Mouse (Mus musculus) olfactory bulb, adult 2 months (tissue): ENCODE measurements around the gene Tcf19. TPM values are rescaled to one million over a fixed set of nuclear protein-coding genes. Genes with fewer than 3 reads are reported as not detected.

Experiments
- H3K27ac ChIP-seq: fragments of 200-500 bp; 2 replicates; pipeline ENCODE4 v1.5.1; 2012; ENCODE audit warnings: low read depth, low read length; ENCODE audit not compliant: insufficient read depth
- H3K4me1 ChIP-seq: fragments of 200-500 bp; 2 replicates; pipeline ENCODE4 v1.6.1; 2012; ENCODE audit warnings: low read length; ENCODE audit not compliant: control insufficient read depth, insufficient read depth
- H3K4me3 ChIP-seq: fragments of 200-500 bp; 2 replicates; pipeline ENCODE4 v1.5.1; 2012; ENCODE audit warnings: mild to moderate bottlenecking, low read depth, low read length, moderate library complexity; ENCODE audit not compliant: insufficient read depth
- CTCF ChIP-seq: fragments of 200-500 bp; IDR thresholded peaks from 2 replicates; pipeline ENCODE4 v1.5.1; 2012; ENCODE audit warnings: low read depth, mild to moderate bottlenecking, low read length, moderate library complexity; ENCODE audit not compliant: insufficient read depth
- POLR2A ChIP-seq: fragments of 200-500 bp; IDR thresholded peaks from 2 replicates; pipeline ENCODE4 v1.6.1; 2012; ENCODE audit warnings: mild to moderate bottlenecking, low read depth, low read length, moderate library complexity; ENCODE audit not compliant: insufficient read depth
- WGBS: fragments of 180-500 bp; shearing (Covaris S2); methylation state at CpG from one replicate; pipeline ENCODE4 v1.1.7; 2018; 5-methylcytosine and 5-hydroxymethylcytosine counted together
- polyA plus RNA-seq: library from polyadenylated mRNA; stranded (reverse); fragments of >200 nt; gene quantifications from 2 replicates; pipeline ENCODE4 v1.2.4, GENCODE M21; 2012; ENCODE audit warnings: low replicate concordance; ENCODE audit not compliant: missing spikeins, insufficient read depth, insufficient read length

Tcf19 gene
- polyA plus RNA-seq, 1 experiment = not detected

DNA sequence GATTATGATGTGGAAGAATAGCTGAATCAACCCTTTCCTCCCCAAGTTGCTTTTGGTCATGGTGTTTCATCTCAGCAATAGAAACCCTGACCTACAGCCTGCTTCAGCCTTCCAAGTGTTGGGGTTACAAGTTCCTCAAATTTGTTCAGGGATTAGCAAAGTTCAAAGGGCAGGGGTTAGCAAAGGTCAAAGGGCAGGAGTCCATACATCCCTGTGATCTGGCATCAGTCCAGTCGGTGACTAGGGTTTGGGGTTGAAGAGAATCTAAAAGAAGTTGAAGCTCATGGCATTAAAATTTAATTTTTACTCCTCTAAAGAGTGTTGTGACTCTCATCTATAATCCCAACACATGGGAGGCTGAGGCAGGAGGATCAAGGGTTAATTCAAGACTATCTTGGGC lies 21.9 kb upstream of the Tcf19 start:
- Histone ChIP-seq H3K4me1 (peaks cover 12% of the 10 kb centered on the region), H3K4me3 (no peak overlapping the region), H3K27ac (no peak overlapping the region)
- whole genome bisulfite sequencing = 86% methylated on average over 1 of the region's 1 CpGs
- TF ChIP-seq POLR2A = no peak
- TF ChIP-seq CTCF = no peak

DNA sequence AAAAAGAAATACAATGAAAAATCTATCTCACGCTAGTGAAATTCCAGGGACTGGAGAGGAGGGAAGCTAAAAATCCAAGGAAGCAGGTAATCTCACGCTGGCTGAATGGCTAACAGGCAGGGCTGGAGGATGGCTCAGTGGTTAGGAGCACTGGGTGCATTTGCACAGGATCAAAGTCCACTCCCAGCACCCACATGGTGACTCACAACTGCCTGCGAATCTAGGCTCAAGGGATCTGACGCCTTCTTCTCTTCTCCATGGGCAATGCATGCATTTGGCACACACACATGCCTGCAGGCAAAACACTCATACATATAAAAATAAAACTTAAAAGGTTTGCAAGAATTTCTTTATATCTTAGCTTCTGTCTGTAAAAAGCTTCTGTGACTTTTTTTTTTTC lies 20.8 kb upstream of the Tcf19 start:
- Histone ChIP-seq H3K4me1 (0 out of 2 replicates have a peak, but pooled peaks cover 2% of the 10 kb centered on the region), H3K27ac (no peak overlapping the region), H3K4me3 (no peak overlapping the region)
- WGBS = 80% methylated on average over 4 of the region's 4 CpGs
- TF ChIP-seq CTCF (no peak), POLR2A (no peak)

DNA sequence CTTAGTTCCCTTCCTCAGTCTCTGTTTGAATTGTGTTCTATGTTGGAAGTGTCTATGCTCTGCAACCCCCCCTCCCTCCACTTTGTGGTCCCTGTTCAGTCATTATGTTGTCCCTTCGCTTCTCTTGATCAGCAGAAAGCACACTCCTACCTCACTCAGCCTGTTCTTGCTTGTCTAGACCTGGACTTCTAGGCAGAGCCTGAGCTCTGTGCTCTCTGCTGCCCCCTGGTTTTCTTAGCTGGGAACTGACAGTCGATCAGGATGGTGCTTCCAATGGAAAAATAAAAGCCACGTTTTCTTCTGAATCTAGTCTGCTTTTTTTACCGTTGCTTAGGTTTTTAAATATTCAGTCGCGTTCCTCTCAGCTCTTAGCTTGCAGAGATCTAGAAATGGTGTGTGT lies 17.7 kb upstream of the Tcf19 start:
- Histone ChIP-seq H3K27ac (no peak overlapping the region), H3K4me3 (no peak overlapping the region), H3K4me1 (0 out of 2 replicates have a peak, but pooled peaks cover 2% of the 10 kb centered on the region)
- TF ChIP-seq POLR2A (no peak), CTCF (no peak)
- 5% methylated on average over 6 of the region's 6 CpGs for WGBS

DNA sequence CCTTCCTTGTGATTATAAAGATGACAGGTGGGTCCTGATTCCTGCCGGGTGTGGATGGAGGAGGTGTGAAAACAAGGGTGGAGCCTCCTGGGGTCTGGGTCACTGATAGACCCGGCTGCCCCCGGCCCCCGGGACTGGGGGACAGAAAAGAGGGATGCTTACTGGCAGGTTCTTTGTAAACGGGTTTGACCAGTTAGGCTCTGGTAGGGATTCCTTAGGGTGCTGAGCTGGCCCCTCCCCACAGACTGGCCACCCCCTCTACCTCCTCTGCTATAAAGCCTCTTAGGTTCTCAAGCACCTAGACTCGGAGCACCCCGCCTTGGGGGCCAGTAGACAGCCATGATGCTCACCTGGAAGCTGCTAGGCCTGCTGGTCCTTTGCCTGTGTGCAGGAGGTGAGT lies 16.3 kb upstream of the Tcf19 start, which contains the start of gene Psors1c2:
TSS of gene Psors1c2 (plus strand) at position 301 of the 400 bp plus-strand sequence.
- TF ChIP-seq POLR2A = no peak
- TF ChIP-seq CTCF = no peak
- Histone ChIP-seq H3K4me3 (no peak within 1 kb of the TSS), H3K4me1 (0 out of 2 replicates have a peak, but pooled peaks cover 2% of the 10 kb centered on the region), H3K27ac (no peak within 1 kb of the TSS)
- 57% methylated on average over 7 of the region's 7 CpGs for WGBS

DNA sequence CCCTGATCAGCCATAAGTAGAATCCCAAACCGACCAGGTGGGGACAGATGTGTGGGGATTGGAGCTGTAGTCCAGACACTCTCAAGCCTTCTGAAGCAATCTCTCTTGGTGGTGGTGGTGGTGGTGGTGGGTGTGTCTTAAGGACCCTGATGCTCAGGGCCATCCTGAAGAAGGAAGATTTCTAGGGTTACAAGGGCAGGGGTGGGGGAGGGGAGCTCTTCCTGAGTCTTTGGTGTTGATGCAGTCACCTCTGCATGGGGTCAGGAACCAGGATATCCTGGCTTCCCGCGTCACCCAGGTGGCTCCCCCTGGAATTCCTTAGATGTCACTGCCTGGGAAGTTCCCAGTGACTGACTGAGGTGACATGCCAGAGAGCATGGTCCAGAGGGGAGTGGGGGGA lies 15.7 kb upstream of the Tcf19 start:
- Histone ChIP-seq H3K4me3 (no peak overlapping the region), H3K27ac (no peak overlapping the region), H3K4me1 (0 out of 2 replicates have a peak, but pooled peaks cover 1% of the 10 kb centered on the region)
- 25% methylated on average over 3 of the region's 3 CpGs for WGBS
- TF ChIP-seq CTCF (no peak), POLR2A (no peak)

DNA sequence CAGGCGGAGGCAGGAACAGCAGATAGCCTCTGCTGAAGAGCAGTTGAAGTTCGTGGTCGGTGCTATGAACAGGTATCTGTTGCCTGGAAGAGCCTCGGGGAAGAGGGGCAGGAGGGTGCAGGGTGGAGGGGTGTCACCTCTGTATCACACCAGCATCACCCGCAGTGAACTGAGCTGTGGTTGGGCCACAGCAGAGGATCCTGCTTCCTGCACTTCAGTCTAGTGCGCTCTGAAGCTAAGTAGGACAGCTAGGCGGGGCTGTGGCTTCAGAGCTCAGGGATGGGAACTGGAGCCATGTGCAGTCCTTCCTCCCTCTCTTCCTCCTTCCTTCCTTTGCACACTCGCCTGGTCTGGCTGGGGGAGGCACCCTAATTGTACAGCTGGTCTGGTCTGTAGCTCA lies 10.0 kb upstream of the Tcf19 start:
- no peak overlapping the region for H3K4me3 ChIP-seq
- 83% methylated on average over 8 of the region's 8 CpGs for WGBS
- H3K27ac ChIP-seq = no peak overlapping the region
- TF ChIP-seq POLR2A (no peak), CTCF (no peak)
- H3K4me1 ChIP-seq = 0 out of 2 replicates have a peak, but pooled peaks cover 4% of the 10 kb centered on the region

DNA sequence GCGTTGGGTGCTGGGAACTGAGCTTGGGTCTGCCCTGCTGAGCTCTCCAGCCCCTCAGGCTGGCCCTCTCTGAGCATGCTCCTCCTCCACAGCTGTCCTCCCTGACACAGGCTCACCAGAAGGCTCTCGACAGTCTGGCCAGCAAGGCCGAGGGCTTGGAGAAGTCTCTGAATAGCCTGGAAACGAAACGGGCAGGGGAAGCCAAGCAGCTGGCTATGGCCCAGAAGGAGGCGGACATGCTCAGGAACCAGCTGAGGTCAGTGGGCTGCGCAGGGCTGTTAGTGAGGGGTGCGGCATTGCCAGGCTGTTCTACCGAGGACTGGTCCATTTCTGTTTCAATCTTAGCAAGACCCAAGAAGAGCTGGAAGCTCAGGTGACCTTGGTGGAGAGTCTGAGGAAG lies 7.7 kb upstream of the Tcf19 start:
- Histone ChIP-seq H3K4me1 (0 out of 2 replicates have a peak, but pooled peaks cover 4% of the 10 kb centered on the region), H3K27ac (no peak overlapping the region), H3K4me3 (no peak overlapping the region)
- no peak for TF ChIP-seq CTCF
- no peak for TF ChIP-seq POLR2A
- 71% methylated on average over 9 of the region's 9 CpGs for WGBS

DNA sequence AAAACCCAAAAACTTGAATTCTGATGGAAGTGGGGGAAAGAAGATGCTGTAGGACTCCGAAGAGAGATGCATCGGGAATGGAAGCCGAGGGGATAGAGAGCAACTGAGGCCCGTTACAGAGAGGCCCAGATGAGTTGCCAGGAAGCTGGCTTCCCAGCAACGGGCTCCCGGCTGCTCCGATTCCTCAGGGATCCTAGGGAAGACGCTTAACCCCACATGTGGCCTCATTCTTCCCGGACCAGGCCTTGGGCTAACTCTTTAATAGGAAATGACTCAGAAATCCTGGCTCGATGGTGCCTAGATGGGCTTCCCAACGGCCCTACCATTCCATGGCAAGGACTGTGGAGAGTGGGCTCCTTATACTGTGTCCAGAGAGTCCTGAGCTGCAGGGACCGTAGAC lies 902 bp upstream of the Tcf19 start:
- peak overlapping the region; percentile 65; the same call in 1 of the 2 replicates for H3K4me3 ChIP-seq
- TF ChIP-seq CTCF (no peak), POLR2A (no peak)
- WGBS = 7% methylated on average over 12 of the region's 12 CpGs

DNA sequence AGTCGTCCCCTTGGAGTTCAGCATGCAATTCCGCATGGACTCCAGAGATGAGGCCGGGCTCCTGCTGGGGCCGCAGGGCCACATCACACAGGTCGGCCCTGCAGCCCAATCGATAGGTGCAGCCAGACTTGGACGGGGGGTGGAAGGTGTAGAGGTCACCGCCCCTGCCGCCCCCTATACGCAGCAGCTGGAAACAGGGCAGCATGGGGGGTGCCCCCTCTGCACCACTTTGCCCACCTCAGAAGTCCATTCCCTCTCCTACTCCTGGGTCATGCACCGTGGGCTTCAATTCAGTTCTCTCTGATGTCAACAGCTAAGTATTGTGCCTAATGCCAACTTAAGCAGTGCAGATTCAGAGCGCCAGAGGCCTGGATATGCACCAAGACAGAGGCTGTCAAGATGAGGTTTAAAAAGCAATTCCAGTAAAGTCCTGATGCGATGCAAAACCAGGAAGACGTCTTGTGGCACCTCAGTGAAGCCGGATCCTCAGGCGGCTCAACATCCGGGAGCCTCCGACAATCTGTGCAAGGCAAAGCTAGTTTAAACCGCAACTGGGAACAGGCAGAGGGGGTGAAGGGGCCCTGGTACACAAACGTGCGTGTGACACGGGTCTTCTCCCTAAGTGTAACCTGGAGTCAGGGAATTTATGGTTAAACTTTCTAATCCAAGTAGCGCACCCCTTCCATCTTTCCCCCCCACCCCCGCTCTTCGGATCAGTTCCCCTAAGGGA lies 548 bp downstream of the Tcf19 start:
- TF ChIP-seq CTCF (no peak), POLR2A (no peak)
- Histone ChIP-seq H3K4me1 (peaks cover 10% of the 10 kb centered on the region), H3K4me3 (peak overlapping the region; percentile 65), H3K27ac (no peak overlapping the region)
- WGBS = 6% methylated on average over 25 of the region's 25 CpGs

More for the DNA sequence above, 902 bp upstream of the Tcf19 start:
- H3K4me1 ChIP-seq = peaks cover 10% of the 10 kb centered on the region
- H3K27ac ChIP-seq = no peak overlapping the region
